Mouse (Mus musculus) gastrocnemius, adult 2 months (tissue): Measurements from ENCODE around the gene Sertad1. TPM values are rescaled to one million over a fixed set of nuclear protein-coding genes. Genes with fewer than 3 reads are reported as not detected.

Source experiments
- DNase-seq: peaks from one replicate; pipeline ENCODE4 v3.0.0; 2022
- H3K27ac ChIP-seq: fragments of 200-600 bp; 2 replicates; pipeline ENCODE4 v1.8.1; 2022; ENCODE audit warnings: mild to moderate bottlenecking
- H3K4me3 ChIP-seq: fragments of 200-600 bp; 2 replicates; pipeline ENCODE4 v1.8.1; 2022; ENCODE audit warnings: mild to moderate bottlenecking, moderate library complexity
- CTCF ChIP-seq: fragments of 200-600 bp; IDR thresholded peaks from 2 replicates; pipeline ENCODE4 v1.8.1; 2022; ENCODE audit warnings: antibody characterized with exemption, mild to moderate bottlenecking, moderate library complexity
- intact Hi-C: fragments of 180-260 bp; cut with DNase I; formaldehyde crosslinking; loops from one replicate; pipeline ENCODE4 v1.15.1; 2025
- total RNA-seq, 2 experiments: library from RNA; stranded (reverse); gene quantifications; 2 replicates each; pipeline ENCODE4 v1.2.3; 2021

Sertad1 gene
- total RNA-seq, 2 experiments from 2014 or later, result 5.5 to 9.1 TPM

- DNase-seq, result no peak
- peak overlapping the region; percentile 96 for H3K27ac ChIP-seq
- intact Hi-C loops, result loop anchor here (5.0 kb wide), 1 partner anchor 52 kb away; no protein-coding TSS in a partner anchor
- H3K4me3 ChIP-seq, result peak overlapping the region; percentile 79
- TF ChIP-seq CTCF, result no peak
Measured at GRCm38 (mm10) chr7:27475596-27475995, 11.1 kb upstream of the Sertad1 start.

- no peak for TF ChIP-seq CTCF
- no peak for DNase-seq
- intact Hi-C loops, result loop anchor here (5.0 kb wide), 1 partner anchor 51 kb away; no protein-coding TSS in a partner anchor
- Histone ChIP-seq H3K4me3 (no peak overlapping the region), H3K27ac (peak overlapping the region; percentile 96)
Measured at GRCm38 (mm10) chr7:27476098-27476635, 10.5 kb upstream of the Sertad1 start.

- no peak overlapping the region for H3K27ac ChIP-seq
- TF ChIP-seq CTCF, result no peak
- H3K4me3 ChIP-seq, result no peak overlapping the region
- intact Hi-C loops, result loop anchor here (5.0 kb wide), 1 partner anchor 49 kb away; no protein-coding TSS in a partner anchor
- DNase-seq, result no peak
Measured at GRCm38 (mm10) chr7:27478561-27478960, 8.1 kb upstream of the Sertad1 start.

- TF ChIP-seq CTCF, result no peak
- Histone ChIP-seq H3K27ac (peak overlapping the region; percentile 28; the same call in 1 of the 2 replicates), H3K4me3 (no peak overlapping the region)
- no peak for DNase-seq
- intact Hi-C loops, result loop anchor here (5.0 kb wide), 1 partner anchor 48 kb away; no protein-coding TSS in a partner anchor
Measured at GRCm38 (mm10) chr7:27479750-27480149, 7.0 kb upstream of the Sertad1 start.

- H3K27ac ChIP-seq, result peak overlapping the region; percentile 91
- no peak for TF ChIP-seq CTCF
- DNase-seq, result no peak
- H3K4me3 ChIP-seq, result peak overlapping the region; percentile 65
- intact Hi-C loops, result no loop called here
Measured at GRCm38 (mm10) chr7:27480506-27480905, 6.2 kb upstream of the Sertad1 start.

- Histone ChIP-seq H3K4me3 (peak overlapping the region; percentile 65), H3K27ac (peak overlapping the region; percentile 91)
- intact Hi-C loops, result no loop called here
- no peak for DNase-seq
- no peak for TF ChIP-seq CTCF
Measured at GRCm38 (mm10) chr7:27480927-27481626, 5.6 kb upstream of the Sertad1 start.

- Histone ChIP-seq H3K27ac (peak overlapping the region; percentile 91), H3K4me3 (peak overlapping the region; percentile 65)
- intact Hi-C loops, result no loop called here
- DNase-seq, result peak; percentile 98
- no peak for TF ChIP-seq CTCF
Measured at GRCm38 (mm10) chr7:27481627-27481969, 5.1 kb upstream of the Sertad1 start.

- intact Hi-C loops, result no loop called here
- no peak for DNase-seq
- TF ChIP-seq CTCF, result no peak
- Histone ChIP-seq H3K27ac (no peak overlapping the region), H3K4me3 (no peak overlapping the region)
Measured at GRCm38 (mm10) chr7:27483860-27484259, 2.9 kb upstream of the Sertad1 start.

GRCm38 (mm10) chr7:27486102-27486769 lies 474 bp upstream of the Sertad1 start:
- no peak for TF ChIP-seq CTCF
- peak; percentile 54 for DNase-seq
- intact Hi-C loops, result no loop called here
- H3K4me3 ChIP-seq, result peak overlapping the region; percentile 91
- peak overlapping the region; percentile 98 for H3K27ac ChIP-seq

GRCm38 (mm10) chr7:27487740-27488268 lies 1.1 kb downstream of the Sertad1 start:
- Histone ChIP-seq H3K4me3 (peak overlapping the region; percentile 91), H3K27ac (peak overlapping the region; percentile 98)
- intact Hi-C loops, result no loop called here
- DNase-seq, result peak; percentile 78
- no peak for TF ChIP-seq CTCF

GRCm38 (mm10) chr7:27489270-27489869 lies 2.7 kb downstream of the Sertad1 start:
- Histone ChIP-seq H3K4me3 (peak overlapping the region; percentile 71), H3K27ac (peak overlapping the region; percentile 98)
- no peak for DNase-seq
- intact Hi-C loops, result no loop called here
- TF ChIP-seq CTCF, result no peak

GRCm38 (mm10) chr7:27490227-27490542 lies 3.5 kb downstream of the Sertad1 start:
- Histone ChIP-seq H3K4me3 (peak overlapping the region; percentile 71), H3K27ac (peak overlapping the region; percentile 98)
- DNase-seq, result no peak
- intact Hi-C loops, result loop anchor here (2.0 to 5.0 kb wide), 2 partner anchors 17 to 1682 kb away; partner anchors contain the start of genes Ggn and Spred3
- no peak for TF ChIP-seq CTCF
